Mouse (Mus musculus): ENCODE results near the gene Ppp3r1.
A peak's percentile ranks its signal among the peaks of the same experiment; 100 is the strongest.

Ppp3r1 gene

GRCm38 (mm10) chr11:17158858-17159737 lies at the start of gene Ppp3r1:
Ppp3r1 (plus strand) TSS chr11:17159263.
- DNase-seq (ENCODE audit: low spot score) = peak; percentile 95

DNA sequence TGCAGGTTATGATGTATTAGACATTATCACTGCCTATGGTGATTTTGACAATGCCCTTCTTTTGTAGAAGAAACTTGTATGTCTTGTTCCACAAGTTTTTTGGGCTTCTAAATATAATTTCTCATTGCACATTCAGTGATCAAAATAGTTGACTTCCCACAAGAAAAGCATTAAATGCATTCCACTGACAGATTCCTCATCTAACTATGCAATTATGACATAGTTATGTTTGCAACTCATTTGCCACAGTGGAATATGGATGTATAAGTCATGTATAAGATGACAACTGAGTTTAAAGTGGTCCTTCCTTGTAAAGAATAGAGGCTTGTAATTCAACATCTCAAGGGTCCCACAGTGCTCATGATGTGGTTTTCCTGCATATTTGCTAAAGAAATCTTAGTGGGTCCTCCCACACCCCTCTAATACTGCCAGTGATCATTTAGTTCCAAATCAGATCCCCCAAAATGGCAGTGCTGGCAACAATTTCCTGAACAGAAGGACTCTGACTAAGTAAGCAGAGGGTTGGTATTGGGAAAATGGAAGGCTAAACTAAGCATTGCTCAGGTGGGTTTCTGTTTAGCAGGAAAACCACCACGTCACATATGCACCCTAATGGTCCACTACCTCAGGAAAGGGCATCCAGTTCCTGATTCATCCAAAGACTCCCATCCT lies 46.5 kb upstream of the Ppp3r1 start:
- DNase-seq (ENCODE audit: low spot score) = no peak

- DNase-seq (ENCODE audit: low spot score) = no peak
These were observed 32.6 kb upstream of the Ppp3r1 start for GRCm38 (mm10) chr11:17126418-17126817.

DNA sequence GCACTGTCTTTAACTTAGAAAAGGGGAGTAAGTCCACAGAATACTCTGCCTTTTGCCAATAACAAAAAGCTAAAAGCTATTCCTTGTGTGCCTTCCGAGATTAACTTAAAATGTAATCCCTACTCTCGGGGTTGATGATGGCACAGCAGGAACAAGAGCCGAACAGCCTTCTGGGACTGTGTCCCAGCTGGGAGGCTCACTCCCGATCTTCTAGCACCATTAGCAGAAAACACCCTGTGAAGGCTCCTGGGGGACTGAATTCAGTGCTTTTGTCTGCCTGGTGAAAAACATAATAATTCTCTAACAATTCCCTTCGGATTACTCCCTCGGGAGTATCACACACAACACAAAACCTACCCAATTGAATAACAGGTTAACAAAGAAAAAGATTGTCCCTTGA lies 23.4 kb upstream of the Ppp3r1 start:
- DNase-seq (ENCODE audit: low spot score) = no peak

DNA sequence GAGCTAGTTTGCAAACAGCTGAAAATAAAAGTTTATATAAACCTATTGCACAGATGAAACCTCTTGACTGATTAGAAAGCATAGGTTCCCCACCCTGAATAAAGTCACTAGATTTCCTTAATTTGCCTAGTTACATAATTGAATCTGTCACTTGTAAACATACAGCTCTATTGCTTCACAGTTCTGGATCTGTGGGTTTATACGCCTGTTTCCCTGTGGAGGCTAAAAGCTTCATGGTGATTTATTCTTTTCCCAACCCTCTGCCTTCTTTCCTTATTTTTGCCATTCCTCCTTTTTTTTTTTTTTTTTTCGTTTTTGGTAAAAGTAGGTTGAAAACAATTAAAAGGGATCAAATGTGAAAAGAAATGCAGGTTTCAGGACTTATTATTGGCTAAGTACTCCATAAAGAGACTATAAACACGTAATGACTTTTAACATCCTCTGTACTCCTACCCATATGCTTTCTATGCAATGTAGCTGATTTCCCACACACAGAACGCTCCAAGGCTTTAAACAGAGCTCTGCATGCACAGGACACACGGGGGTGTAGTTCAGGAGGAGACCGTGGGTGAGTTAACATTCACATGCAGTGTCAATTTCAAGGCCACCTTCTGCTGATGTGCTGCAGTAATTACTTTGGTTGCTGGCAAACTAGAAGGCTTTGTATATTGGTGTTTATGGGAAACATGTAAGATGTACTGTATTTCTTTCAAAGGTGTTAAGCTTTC lies 20.6 kb upstream of the Ppp3r1 start:
- DNase-seq (ENCODE audit: low spot score) = no peak

DNA sequence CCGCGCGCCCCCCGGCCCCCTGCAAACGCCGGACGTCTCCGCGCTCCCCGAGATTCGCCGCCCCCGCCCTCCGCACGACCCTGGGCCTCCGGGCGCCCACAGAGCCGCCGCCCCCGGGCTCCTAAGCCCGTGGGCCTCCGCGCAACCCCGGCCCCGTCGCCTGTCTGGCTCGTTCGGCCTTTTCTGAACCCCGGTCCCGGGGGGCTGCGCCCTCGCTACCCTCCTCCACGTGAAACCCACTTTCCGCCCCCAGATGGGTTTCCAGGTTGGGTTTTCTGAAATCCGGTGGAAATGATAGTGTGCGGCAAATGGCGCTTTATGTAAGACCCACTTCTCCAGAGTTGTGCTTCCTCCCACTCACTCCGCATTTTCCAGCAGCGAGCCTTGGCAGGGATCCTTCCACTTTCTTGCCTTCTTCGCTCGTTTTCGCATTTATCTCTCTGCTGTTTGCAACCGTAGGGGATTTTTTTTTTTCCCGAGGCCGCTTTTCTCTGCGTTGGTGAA lies 727 bp downstream of the Ppp3r1 start:
- peak; percentile 31 for DNase-seq (ENCODE audit: low spot score)

- DNase-seq (ENCODE audit: low spot score) = peak; percentile 77
These were observed 1.2 kb downstream of the Ppp3r1 start for GRCm38 (mm10) chr11:17160242-17160641.

DNA sequence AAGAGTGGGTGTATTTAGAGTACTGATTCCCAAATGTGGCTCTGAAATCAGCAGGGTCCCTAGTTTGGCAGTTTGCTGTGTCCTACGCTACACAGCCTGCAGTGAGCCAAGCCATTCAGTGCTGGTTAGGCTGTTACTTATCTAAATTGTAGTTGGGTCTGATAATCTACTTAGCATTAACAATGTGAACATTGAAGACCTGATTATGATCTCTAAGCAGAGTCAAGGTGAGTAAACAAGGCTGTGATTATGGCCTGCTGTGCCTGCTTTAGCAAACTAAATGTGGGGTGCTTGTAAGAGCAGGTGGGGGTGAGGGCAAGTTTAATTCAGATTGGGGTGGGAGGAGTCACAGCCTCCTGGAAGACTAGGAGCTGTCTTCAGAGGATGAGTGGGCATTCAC lies 4.9 kb downstream of the Ppp3r1 start:
- DNase-seq (ENCODE audit: low spot score) = no peak

DNA sequence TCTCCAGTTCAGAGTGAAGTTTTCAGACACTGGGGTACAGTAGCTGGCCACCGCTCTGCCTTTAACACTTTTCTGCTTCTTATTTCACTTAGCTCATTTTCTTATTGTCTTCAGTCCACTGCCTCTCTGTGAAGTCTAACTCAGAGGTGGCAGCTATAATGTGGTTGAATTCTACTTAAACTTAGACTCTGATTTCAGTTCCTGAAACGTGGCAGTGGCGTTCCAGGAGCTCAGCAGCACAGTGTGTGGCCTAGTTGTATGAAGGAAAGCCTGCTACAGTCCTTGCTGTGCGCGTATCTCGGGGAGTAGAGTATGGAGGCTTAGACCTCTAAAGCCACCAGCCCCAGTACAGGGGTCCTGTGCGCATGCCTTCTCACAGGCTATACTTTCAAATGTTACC lies 7.6 kb downstream of the Ppp3r1 start:
- no peak for DNase-seq (ENCODE audit: low spot score)

GRCm38 (mm10) chr11:17169262-17169661 lies 10.2 kb downstream of the Ppp3r1 start:
- no peak for DNase-seq (ENCODE audit: low spot score)

DNA sequence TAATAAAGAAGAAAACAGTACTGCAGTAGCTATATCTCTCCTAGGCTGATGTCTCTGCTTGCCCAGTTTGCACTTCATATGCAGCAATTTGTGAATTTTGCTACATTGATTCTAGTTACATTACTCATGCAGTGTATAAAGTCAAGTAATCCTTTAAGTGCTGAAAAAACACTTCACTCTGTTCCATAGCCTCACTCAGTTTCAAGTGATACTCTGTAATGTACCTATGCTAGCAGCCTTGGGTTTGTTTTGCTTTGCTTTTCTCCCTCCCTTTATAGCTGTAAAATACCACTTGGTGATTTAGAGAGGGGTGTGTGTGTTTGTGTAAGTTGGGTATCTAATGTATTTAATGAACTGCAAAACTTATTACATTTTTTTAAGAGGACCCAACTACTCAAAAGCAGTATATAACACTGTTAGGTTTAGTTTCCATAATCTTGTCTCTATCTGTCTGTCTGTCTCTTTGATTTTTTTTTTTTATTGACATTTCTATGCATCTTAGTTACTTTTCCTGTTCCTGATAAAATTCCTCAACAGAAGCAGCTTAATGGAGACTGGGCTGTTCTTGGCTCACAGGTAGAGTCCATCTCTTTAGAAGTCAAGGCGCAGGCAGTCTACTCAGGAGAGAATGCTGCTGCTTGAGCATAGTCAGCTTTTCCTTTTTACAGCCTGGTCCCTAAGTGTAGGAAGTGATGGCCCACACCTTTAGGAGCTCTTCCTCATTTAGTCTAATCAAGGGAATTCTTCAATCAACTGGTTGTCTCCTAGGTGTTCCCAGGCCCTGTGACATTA lies 12.1 kb downstream of the Ppp3r1 start:
- no peak for DNase-seq (ENCODE audit: low spot score)

DNA sequence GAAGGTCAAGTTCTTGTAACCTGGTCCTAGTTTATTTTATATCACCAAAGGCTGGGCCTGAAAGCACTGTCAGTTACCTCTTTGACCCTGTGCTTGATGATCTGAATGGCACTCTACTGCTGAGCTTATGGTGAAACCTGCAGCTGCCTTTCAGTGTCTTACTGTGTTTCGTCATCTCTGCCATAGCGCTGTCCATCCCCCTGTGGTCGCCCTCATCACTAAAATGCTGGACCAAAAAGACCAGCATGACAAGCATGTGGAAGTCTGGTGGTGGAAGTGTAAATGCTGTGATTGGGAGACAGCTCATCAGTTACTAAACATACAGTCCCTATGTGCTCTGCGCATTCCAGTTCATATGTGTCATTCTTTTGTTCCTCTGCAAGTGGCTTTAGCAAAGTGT lies 13.2 kb downstream of the Ppp3r1 start:
- no peak for DNase-seq (ENCODE audit: low spot score)

DNA sequence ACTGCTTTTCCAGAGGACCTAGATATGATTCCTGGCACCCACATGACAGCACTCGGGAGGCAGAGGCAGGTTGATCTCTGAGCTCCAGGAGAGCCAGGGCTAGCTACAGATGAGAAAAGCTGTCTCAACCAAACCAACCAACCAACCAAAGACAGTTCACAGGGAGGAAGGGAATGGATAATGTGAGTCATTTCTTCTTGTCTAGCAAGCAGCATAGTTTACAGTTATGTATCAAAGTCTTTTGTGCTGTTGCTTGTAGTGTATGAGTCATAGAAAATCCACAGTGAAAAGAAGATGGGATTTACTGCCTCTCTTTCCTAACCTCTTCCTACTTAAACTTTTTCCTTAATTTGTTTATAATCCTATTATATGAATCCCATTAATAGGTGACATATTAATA lies 17.6 kb downstream of the Ppp3r1 start:
- DNase-seq (ENCODE audit: low spot score) = no peak

- no peak for DNase-seq (ENCODE audit: low spot score)
These were observed 21.7 kb downstream of the Ppp3r1 start for GRCm38 (mm10) chr11:17180753-17181152.

GRCm38 (mm10) chr11:17181807-17182206 lies 22.7 kb downstream of the Ppp3r1 start, which contains the start of gene Wdr92:
Wdr92 (plus strand) TSS chr11:17182107.
- no peak for DNase-seq (ENCODE audit: low spot score)

DNA sequence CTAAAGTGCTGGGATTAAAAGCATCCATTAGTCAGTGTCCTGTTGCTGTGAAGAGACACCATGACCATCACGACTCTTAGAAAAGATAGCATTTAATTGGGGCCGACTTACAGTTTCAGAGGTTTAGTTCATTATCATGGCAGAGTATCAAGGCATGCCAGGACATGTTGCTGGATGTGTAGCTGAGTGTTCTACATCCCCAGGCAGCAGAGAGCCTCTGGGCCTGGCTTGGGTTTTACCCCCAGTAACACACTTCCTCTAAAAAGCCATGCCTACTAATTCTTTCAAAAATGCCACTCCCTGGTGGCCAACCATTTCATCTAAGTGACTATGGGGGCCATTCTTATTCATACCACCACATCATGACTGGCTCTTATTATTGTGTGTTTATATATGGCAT lies 24.1 kb downstream of the Ppp3r1 start:
- DNase-seq (ENCODE audit: low spot score) = no peak

GRCm38 (mm10) chr11:17187649-17188048 lies 28.6 kb downstream of the Ppp3r1 start:
- no peak for DNase-seq (ENCODE audit: low spot score)

DNA sequence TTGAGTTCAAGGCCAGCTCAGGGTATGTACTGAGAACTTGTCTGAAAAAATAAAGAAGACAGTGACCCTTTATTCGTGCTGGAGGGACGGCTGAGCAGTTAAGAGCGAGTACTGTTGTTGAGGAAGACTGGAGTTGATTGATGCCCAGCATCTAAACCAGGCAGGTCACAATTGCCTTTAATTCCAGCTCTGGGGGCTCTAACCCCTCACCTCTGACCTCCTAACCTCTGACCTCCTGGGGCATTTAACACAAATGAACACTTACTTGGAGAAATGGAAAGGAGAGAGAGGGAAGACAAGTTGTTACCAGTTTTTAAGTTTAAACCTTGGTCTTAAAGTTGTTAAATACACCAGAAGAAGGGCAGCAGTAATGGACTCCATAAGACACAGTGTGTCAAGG lies 29.7 kb downstream of the Ppp3r1 start:
- DNase-seq (ENCODE audit: low spot score) = peak; percentile 45

DNA sequence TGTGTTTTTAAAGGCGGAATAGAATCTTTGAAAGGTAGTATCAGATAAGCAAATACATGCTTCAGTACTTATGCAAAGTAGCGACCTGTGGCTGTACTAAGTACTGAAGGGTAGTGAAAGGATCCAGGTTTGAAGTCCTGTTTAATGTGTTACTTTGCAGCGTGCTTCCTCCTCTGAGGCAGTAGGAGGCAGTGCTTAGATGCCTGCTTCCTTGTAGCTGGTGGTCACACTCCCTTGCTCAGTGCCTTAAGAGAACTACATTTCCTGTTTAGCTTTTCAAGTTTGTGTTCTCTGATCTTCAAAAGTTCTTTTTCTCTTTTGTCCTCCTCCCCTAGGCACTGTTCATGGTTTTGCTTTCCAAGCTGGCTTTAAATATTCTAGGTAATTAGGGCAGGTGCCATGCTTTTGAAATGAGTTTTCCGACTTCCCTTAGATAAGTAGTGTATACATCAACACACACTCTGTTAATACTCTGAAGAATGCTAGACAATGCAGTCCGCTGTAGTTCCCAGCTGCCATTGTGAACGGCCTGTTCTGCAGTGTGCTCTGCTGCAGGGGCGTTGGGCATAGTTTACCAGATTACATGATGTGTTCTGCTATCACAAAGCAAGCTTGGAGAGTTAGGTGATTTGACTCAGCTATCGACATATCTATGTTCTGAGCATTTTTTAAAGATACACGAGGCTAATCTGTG lies 33.2 kb downstream of the Ppp3r1 start:
- no peak for DNase-seq (ENCODE audit: low spot score)

GRCm38 (mm10) chr11:17199170-17199569 lies 40.1 kb downstream of the Ppp3r1 start:
- no peak for DNase-seq (ENCODE audit: low spot score)

Data from embryo, embryonic 10 days (tissue).